Mouse (Mus musculus) G1E (cell line): Measurements from ENCODE around the gene Trp53tg5.

Experiments
- CTCF ChIP-seq: IDR thresholded peaks from 2 replicates; pipeline ENCODE4 v1.5.1; 2012; ENCODE audit warnings: low read depth, low read length, inconsistent platforms, mixed read lengths
- GATA1 ChIP-seq: IDR thresholded peaks from 2 replicates; pipeline ENCODE4 v1.6.1; 2012; ENCODE audit warnings: borderline replicate concordance, low read length, inconsistent platforms, mixed read lengths
- GATA2 ChIP-seq: IDR thresholded peaks from 2 replicates; pipeline ENCODE4 v1.6.1; 2012; ENCODE audit warnings: low read depth, low read length, inconsistent platforms, borderline replicate concordance
- POLR2AphosphoS5 ChIP-seq: IDR thresholded peaks from 2 replicates; pipeline ENCODE4 v1.6.1; 2012; ENCODE audit warnings: low read depth, low read length, inconsistent platforms; ENCODE audit not compliant: insufficient replicate concordance
- TAL1 ChIP-seq: conservative IDR thresholded peaks from 2 replicates; pipeline ENCODE4 v1.6.1; 2012; ENCODE audit warnings: low read depth, low read length, inconsistent platforms, mixed read lengths

DNA sequence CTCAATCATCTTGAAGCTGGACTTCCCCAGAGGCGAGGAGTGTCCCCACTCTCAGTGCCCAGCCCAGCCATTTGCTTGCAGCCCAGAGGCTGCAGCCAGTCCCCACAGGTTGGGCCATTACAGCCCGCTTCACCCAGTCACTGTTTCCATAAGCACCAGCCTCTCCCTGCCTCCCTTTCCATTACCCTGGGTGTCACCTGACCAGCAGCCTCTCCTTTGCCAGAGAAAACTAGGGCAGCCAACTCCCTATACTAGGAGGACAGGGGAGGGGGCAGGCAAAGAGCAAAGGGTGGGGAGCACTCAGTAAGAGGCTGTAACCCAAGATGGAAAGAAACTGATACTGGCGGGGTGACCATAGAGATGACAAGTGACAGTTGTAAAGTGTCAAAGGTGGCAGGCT, 36.6 kb downstream of the Trp53tg5 start:
- TF ChIP-seq CTCF (no peak), GATA1 (no peak), POLR2AphosphoS5 (no peak), GATA2 (no peak), TAL1 (no peak)
